Mouse (Mus musculus) hindbrain, embryonic 16.5 days (tissue): Measurements from ENCODE around the gene Srgap2. TPM values are rescaled to one million over a fixed set of nuclear protein-coding genes. Genes with fewer than 3 reads are reported as not detected.

Experiments used
- ATAC-seq: fragments of 200-750 bp; cut with Nextera tagmentation; 2 replicates; pipeline ENCODE4 v1.8.0; 2017; ENCODE audit warnings: moderate TSS enrichment, moderate library complexity
- H3K27ac ChIP-seq: fragments of 300-500 bp; sonication (generic); 2 replicates; pipeline ENCODE4 v1.5.1; 2014; ENCODE audit warnings: low read depth, mild to moderate bottlenecking, control low read depth, low read length, moderate library complexity
- H3K27me3 ChIP-seq: fragments of 300-500 bp; sonication (generic); replicated peaks from 2 replicates; pipeline ENCODE4 v1.6.1; 2014; ENCODE audit warnings: low read length; ENCODE audit not compliant: control insufficient read depth, insufficient read depth
- H3K36me3 ChIP-seq: fragments of 300-500 bp; sonication (generic); 2 replicates; pipeline ENCODE4 v1.6.1; 2014; ENCODE audit warnings: mild to moderate bottlenecking, low read length, moderate library complexity, mixed read lengths; ENCODE audit not compliant: control insufficient read depth, insufficient read depth
- H3K4me1 ChIP-seq: fragments of 300-500 bp; sonication (generic); 2 replicates; pipeline ENCODE4 v1.6.1; 2014; ENCODE audit warnings: low read depth, low read length; ENCODE audit not compliant: control insufficient read depth, insufficient read depth
- H3K4me2 ChIP-seq: fragments of 300-500 bp; sonication (generic); 2 replicates; pipeline ENCODE4 v1.6.1; 2014; ENCODE audit warnings: mild to moderate bottlenecking, low read length, control low read depth, moderate library complexity
- H3K4me3 ChIP-seq: fragments of 300-500 bp; sonication (generic); 2 replicates; pipeline ENCODE4 v1.5.1; 2014; ENCODE audit warnings: mild to moderate bottlenecking, low read length, control low read depth, moderate library complexity
- H3K9ac ChIP-seq: fragments of 300-500 bp; sonication (generic); 2 replicates; pipeline ENCODE4 v1.6.1; 2014; ENCODE audit warnings: low read depth, mild to moderate bottlenecking, control low read depth, low read length, moderate library complexity
- H3K9me3 ChIP-seq: fragments of 300-500 bp; sonication (generic); 2 replicates; pipeline ENCODE4 v1.6.1; 2014; ENCODE audit warnings: mild to moderate bottlenecking, low read length, moderate library complexity; ENCODE audit not compliant: control insufficient read depth
- WGBS: fragments of 180-500 bp; shearing (Covaris S2); extraction: QIAGEN DNeasy Blood & Tissue Kit; methylation state at CpG from one replicate; pipeline ENCODE4 v1.1.7; 2014; 5-methylcytosine and 5-hydroxymethylcytosine counted together
- polyA plus RNA-seq: library from polyadenylated mRNA; unstranded; fragments of >200 nt; fragmentation: Nextera tagmentation; extraction: Ambion mirVana; gene quantifications from 2 replicates; pipeline ENCODE4 v1.2.1, GENCODE M21; 2015

The Srgap2 gene
- polyA plus RNA-seq, 1 experiment from 2014 or later: 24.6 TPM

GRCm38 (mm10) chr1:131513136-131513535, 14.0 kb downstream of the Srgap2 start:
- Histone ChIP-seq H3K27ac (no peak overlapping the region), H3K36me3 (no peaks in the 10 kb centered on the region), H3K27me3 (no peaks in the 10 kb centered on the region), H3K4me2 (no peak overlapping the region), H3K4me1 (peaks cover 6% of the 10 kb centered on the region; the same call in 1 of the 2 replicates), H3K9ac (no peak overlapping the region), H3K9me3 (no peaks in the 10 kb centered on the region), H3K4me3 (no peak overlapping the region)
- no peak for ATAC-seq
- 89% methylated on average over 2 of the region's 2 CpGs for WGBS

GRCm38 (mm10) chr1:131511661-131512500, 15.3 kb downstream of the Srgap2 start:
- WGBS: 65% methylated on average over 3 of the region's 3 CpGs
- H3K9ac ChIP-seq: no peak overlapping the region
- no peaks in the 10 kb centered on the region for H3K36me3 ChIP-seq
- no peak overlapping the region for H3K4me2 ChIP-seq
- no peaks in the 10 kb centered on the region for H3K9me3 ChIP-seq
- H3K4me3 ChIP-seq: no peak overlapping the region
- H3K27me3 ChIP-seq: no peaks in the 10 kb centered on the region
- no peak for ATAC-seq
- H3K4me1 ChIP-seq: peaks cover 6% of the 10 kb centered on the region; the same call in 1 of the 2 replicates
- H3K27ac ChIP-seq: no peak overlapping the region

GRCm38 (mm10) chr1:131511131-131511530, 16.0 kb downstream of the Srgap2 start:
- Histone ChIP-seq H3K9me3 (no peaks in the 10 kb centered on the region), H3K36me3 (no peaks in the 10 kb centered on the region), H3K4me1 (peaks cover 6% of the 10 kb centered on the region; the same call in 1 of the 2 replicates), H3K9ac (no peak overlapping the region), H3K4me3 (no peak overlapping the region), H3K27ac (no peak overlapping the region), H3K4me2 (no peak overlapping the region), H3K27me3 (no peaks in the 10 kb centered on the region)
- no peak for ATAC-seq

GRCm38 (mm10) chr1:131501681-131502080, 25.5 kb downstream of the Srgap2 start:
- Histone ChIP-seq H3K4me3 (no peak overlapping the region), H3K36me3 (no peaks in the 10 kb centered on the region), H3K4me2 (no peak overlapping the region), H3K27ac (no peak overlapping the region), H3K9me3 (no peaks in the 10 kb centered on the region), H3K9ac (no peak overlapping the region), H3K27me3 (no peaks in the 10 kb centered on the region), H3K4me1 (no peaks in the 10 kb centered on the region)
- no peak for ATAC-seq
- 67% methylated on average over 1 of the region's 1 CpGs for WGBS

GRCm38 (mm10) chr1:131498231-131498630, 28.9 kb downstream of the Srgap2 start:
- ATAC-seq: no peak
- Histone ChIP-seq H3K9me3 (no peaks in the 10 kb centered on the region), H3K36me3 (no peaks in the 10 kb centered on the region), H3K4me3 (no peak overlapping the region), H3K9ac (no peak overlapping the region), H3K4me1 (no peaks in the 10 kb centered on the region), H3K27me3 (no peaks in the 10 kb centered on the region), H3K27ac (no peak overlapping the region), H3K4me2 (no peak overlapping the region)
- 93% methylated on average over 1 of the region's 1 CpGs for WGBS

GRCm38 (mm10) chr1:131493966-131494898, 32.9 kb downstream of the Srgap2 start:
- 61% methylated on average over 4 of the region's 4 CpGs for WGBS
- Histone ChIP-seq H3K4me2 (no peak overlapping the region), H3K4me1 (peaks cover 6% of the 10 kb centered on the region), H3K9ac (no peak overlapping the region), H3K4me3 (no peak overlapping the region), H3K27me3 (no peaks in the 10 kb centered on the region), H3K9me3 (no peaks in the 10 kb centered on the region), H3K27ac (no peak overlapping the region), H3K36me3 (no peaks in the 10 kb centered on the region)
- no peak for ATAC-seq

- Histone ChIP-seq H3K9ac (no peak overlapping the region), H3K4me1 (peaks cover 6% of the 10 kb centered on the region), H3K36me3 (no peaks in the 10 kb centered on the region), H3K27me3 (no peaks in the 10 kb centered on the region), H3K4me3 (no peak overlapping the region), H3K27ac (peak overlapping the region; percentile 44), H3K4me2 (no peak overlapping the region), H3K9me3 (no peaks in the 10 kb centered on the region)
- ATAC-seq: no peak
- WGBS: 22% methylated on average over 2 of the region's 2 CpGs
These were observed 34.8 kb downstream of the Srgap2 start for GRCm38 (mm10) chr1:131492360-131492759.

GRCm38 (mm10) chr1:131491579-131491978, 35.6 kb downstream of the Srgap2 start:
- Histone ChIP-seq H3K9me3 (no peaks in the 10 kb centered on the region), H3K36me3 (no peaks in the 10 kb centered on the region), H3K9ac (no peak overlapping the region), H3K4me3 (no peak overlapping the region), H3K4me1 (peaks cover 6% of the 10 kb centered on the region), H3K4me2 (no peak overlapping the region), H3K27me3 (no peaks in the 10 kb centered on the region), H3K27ac (no peak overlapping the region)
- 36% methylated on average over 4 of the region's 4 CpGs for WGBS
- ATAC-seq: peak; percentile 59; the same call in 1 of the 2 replicates

GRCm38 (mm10) chr1:131489312-131489711, 37.8 kb downstream of the Srgap2 start:
- no peak; the same call in 1 of the 2 replicates for ATAC-seq
- Histone ChIP-seq H3K4me3 (no peak overlapping the region), H3K4me2 (no peak overlapping the region), H3K9ac (no peak overlapping the region), H3K27ac (no peak overlapping the region), H3K4me1 (peaks cover 6% of the 10 kb centered on the region), H3K9me3 (no peaks in the 10 kb centered on the region), H3K36me3 (no peaks in the 10 kb centered on the region), H3K27me3 (no peaks in the 10 kb centered on the region)
- WGBS: 71% methylated on average over 3 of the region's 3 CpGs
